Mouse (Mus musculus): ENCODE data around the gene Gm4707. TPM values are rescaled to one million over a fixed set of nuclear protein-coding genes. Genes with fewer than 3 reads are reported as not detected.
"Not testable (repeated sequence)": the region's sequence is repeated elsewhere in the genome, so short reads cannot be mapped to it uniquely, and the experiment has no call there.

Gm4707 gene
- 1 to 10 TPM; 2.3 to 4.0 (median 2.7) TPM for total RNA-seq (2022)

DNA sequence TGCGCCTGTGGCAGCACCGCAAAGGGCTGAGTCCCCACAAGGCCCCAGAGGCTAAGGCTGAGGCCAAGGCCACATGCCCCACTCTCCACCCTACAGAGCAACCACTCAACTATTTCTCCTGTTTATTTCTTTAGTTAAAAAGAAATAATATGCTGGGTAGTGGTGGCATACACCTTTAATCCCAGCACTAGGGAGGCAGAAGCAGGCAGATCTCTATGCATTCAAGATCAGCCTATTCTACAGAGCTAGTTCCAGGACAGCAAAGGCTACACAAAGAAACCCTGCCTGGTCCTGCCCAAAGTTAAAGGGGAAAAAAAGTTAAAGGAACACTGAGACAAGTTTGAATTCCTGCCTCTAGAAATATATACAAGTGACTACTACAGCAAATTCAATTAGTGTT, at the start of gene Gm4707:
Gene Gm4707 (minus strand): TSS at position 101 of the 400 bp plus-strand sequence.
- no peak for DNase-seq (ENCODE audit: low spot score in 2 of 2)

GRCm38 (mm10) chr17:71506832-71507231, 47.1 kb upstream of the Gm4707 start:
- no peak for DNase-seq (ENCODE audit: low spot score in 2 of 2)

GRCm38 (mm10) chr17:71495784-71496183, 36.1 kb upstream of the Gm4707 start:
- DNase-seq (ENCODE audit: low spot score in 2 of 2) = no peak

- no peak for DNase-seq (ENCODE audit: low spot score in 2 of 2)
Measured at GRCm38 (mm10) chr17:71491332-71491686, 31.6 kb upstream of the Gm4707 start.

DNA sequence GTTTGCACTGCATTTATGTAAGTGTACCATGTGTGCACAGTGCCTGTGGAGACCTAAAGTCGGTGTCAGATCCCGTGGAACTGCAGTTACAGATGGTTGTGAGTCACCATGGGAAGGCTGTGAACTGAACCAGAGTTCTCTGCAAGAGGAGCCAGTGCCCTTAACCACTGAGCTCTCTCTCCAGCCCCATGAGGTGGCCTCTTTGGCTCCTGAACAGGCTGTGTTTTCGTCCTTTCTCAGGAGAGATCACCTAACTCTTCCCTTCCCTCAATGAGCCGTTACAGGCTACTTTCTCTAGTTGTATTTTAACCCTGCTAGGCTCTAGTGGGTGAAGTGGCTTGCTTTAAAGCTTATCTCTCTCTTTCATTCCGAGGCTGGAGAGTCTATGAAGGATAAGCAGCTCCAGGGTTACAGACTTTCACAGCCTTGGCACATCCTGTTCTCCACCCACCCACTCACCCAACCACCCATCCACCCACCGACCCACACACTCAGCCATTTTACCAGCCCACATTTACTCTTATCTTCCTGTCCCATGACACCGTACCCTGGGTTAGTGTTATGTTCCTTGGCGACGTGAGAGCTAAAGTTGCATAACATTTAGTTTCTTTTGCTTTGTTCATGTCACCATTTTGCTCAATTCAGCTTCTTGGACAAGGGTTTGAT, 31.1 kb upstream of the Gm4707 start:
- DNase-seq (ENCODE audit: low spot score in 2 of 2) = no peak

- no peak for DNase-seq (ENCODE audit: low spot score in 2 of 2)
Measured at GRCm38 (mm10) chr17:71489703-71490461, 30.2 kb upstream of the Gm4707 start.

DNA sequence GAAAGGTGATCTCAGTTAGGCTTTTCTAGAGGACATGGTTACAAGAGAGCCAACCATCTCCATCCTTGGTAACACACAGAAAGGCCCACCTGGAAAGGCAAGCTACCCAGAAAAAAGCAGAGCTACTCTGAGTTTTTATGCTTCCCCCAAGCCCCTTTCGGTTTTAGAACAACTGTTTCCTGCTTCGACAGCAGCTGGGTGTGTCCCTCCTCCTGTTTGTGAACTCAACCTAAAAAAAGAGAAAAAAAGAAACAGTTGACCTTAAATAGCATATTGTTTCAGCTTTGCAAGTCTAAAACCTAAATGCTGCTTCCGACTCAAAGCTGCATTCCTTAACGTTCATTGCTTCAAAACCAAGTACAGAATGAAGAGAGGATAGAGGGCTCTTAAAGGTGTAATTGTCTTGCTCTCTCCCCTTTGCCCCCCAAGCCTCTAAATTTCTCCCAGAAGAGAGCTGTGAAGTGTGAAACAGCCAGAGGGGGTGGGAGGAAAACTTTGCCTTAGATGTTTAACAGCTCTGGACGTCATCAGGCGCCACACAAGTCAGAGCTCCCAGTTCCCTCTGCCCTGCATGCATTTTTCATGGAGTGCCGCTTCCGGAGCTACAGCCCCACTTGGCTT, 26.6 kb upstream of the Gm4707 start:
- no peak for DNase-seq (ENCODE audit: low spot score in 2 of 2)

- no peak for DNase-seq (ENCODE audit: low spot score in 2 of 2)
Measured at GRCm38 (mm10) chr17:71485791-71486230, 26.1 kb upstream of the Gm4707 start.

DNA sequence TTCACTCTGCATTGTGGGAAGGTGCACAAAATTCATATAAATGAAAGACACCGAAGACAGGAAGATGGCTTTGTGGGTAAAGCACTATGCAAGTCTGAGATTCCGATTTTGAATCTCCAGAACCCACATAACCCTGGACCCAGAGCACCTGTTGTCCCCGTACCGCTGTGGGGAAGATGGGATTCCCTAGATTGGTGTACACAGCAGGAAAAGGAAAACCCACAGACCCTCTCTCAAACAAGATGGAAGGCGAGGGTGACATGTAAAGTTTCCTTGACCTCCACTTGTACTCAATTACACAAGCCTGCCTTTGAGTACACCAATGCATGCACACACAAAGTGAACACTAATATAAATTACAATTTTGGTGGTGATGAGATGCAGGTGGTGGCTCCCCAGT, 25.0 kb upstream of the Gm4707 start:
- DNase-seq (ENCODE audit: low spot score in 2 of 2) = no peak

DNA sequence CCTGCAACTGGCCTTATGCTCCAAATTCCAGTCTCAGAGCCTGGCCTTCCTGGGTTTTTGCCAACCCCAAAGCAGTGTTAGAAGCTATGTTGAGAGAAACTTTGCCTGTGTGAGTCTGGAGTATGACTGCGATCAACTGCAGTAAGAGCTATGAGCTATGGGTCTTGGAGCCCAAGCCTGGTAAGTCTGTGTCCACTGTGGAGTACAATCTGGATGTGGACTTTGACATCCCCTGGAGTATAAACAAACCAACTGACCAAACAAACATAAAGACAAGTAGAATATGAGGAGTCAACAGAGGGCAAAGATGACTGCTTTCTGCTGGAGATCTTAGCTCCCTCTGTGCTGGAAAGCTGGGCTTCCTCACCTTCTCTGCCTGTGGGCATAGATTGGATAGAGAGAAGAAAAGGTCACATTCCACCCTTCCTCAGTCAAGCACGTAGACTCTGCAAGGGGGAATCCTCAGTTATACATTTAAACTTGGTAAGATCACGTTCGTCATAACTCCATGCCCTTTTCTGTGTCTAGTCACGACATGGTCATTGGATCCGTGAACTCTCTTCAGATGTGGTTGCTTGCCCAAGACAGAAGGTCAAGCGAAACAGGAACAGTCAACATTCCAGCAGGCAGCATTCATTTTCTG, 23.8 kb upstream of the Gm4707 start:
- no peak for DNase-seq (ENCODE audit: low spot score in 2 of 2)

GRCm38 (mm10) chr17:71479381-71479901, 19.7 kb upstream of the Gm4707 start:
- DNase-seq (ENCODE audit: low spot score in 2 of 2) = no peak

- DNase-seq (ENCODE audit: low spot score in 2 of 2) = no peak
Measured at GRCm38 (mm10) chr17:71477481-71477880, 17.8 kb upstream of the Gm4707 start.

DNA sequence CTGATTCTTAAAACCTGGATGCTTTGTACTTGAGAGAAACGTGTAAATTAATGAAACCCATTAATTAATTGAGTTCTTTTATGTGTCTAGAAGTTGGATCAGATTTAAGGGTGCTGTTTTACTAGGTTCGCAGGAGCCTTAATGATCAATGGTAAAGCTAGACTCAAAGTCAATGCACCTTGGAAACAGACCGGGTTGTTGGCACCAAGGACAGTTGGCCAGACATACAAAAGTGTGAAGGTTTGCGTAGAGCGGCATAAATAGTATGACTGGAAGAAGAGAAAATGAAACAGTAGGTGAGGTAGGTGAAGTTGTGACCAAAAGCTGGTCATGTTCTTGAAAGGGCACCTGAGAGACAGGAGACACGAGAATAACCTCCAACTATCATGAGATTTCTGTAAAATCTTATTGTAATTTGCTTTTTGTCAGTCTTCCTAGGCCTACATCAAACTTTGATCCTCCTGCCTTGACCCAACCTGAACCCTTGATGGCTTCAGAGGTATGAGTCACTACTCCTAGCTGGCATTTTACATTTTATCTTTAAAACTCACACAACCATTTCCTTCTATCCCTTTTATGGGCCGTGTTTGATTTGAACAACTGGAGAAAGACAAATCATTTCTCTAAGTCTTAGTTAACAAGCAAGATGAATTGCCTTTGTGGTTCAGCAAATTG, 16.8 kb upstream of the Gm4707 start:
- DNase-seq (ENCODE audit: low spot score in 2 of 2) = no peak

- peak; percentile 60 to 70 for DNase-seq (ENCODE audit: low spot score in 2 of 2)
Measured at GRCm38 (mm10) chr17:71475705-71476089, 16.0 kb upstream of the Gm4707 start.

- peak; percentile 83 to 93 for DNase-seq (ENCODE audit: low spot score in 2 of 2)
Measured at GRCm38 (mm10) chr17:71474762-71475704, 15.3 kb upstream of the Gm4707 start, which contains the start of gene Smchd1. Gene Smchd1 (minus strand): TSS chr17:71475343.

- DNase-seq (ENCODE audit: low spot score in 2 of 2) = no peak
Measured at GRCm38 (mm10) chr17:71474128-71474527, 14.4 kb upstream of the Gm4707 start.

GRCm38 (mm10) chr17:71471261-71471660, 11.5 kb upstream of the Gm4707 start:
- no peak for DNase-seq (ENCODE audit: low spot score in 2 of 2)

DNA sequence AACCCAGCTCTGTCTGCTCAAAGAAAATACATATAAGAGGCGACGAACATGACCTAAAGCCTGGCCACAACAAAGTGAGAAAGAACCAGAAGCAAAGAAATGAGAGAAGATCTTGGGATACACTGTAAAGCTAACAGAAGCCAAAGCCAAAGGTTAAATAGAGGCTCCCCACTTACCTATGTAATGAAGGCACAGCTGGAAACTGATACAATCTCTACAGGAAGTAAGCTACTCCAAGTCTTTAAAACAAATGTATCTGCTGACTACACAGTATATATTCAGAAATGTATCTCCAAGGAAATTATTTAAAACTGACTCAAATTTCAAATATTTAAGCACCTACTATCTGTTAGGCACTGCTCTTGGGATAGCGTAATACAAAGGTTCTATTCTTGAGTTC, 594 bp upstream of the Gm4707 start:
- DNase-seq (ENCODE audit: low spot score in 2 of 2) = no peak

GRCm38 (mm10) chr17:71457361-71457760, 2.4 kb downstream of the Gm4707 start:
- DNase-seq (ENCODE audit: low spot score in 2 of 2) = not testable (repeated sequence)

DNA sequence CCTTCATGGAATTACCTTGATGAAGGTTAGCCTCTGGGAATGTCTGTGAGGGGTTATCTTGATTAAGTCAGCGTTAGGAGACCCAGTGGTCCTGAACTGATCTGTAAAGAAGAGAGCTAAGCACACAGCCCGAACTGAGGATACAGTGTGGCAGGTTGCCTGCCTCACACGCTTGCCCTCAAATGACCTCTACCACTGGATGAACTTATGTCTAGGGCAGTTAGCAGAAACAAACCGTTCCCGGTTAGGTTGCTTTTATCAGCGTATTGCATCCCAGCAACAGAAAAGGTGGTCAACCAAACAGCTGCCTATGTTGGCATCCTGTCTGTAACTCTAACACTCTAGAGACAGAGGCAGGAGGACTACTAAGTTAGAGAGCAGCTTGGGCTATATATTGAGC, 14.5 kb downstream of the Gm4707 start:
- no peak for DNase-seq (ENCODE audit: low spot score in 2 of 2)

Data from left cerebral cortex, adult 8-10 months (tissue).